Mouse (Mus musculus) hindbrain, embryonic 14.5 days (tissue): ENCODE data around the gene Gm4767. TPM values are rescaled to one million over a fixed set of nuclear protein-coding genes. Genes with fewer than 3 reads are reported as not detected.
A peak's percentile ranks its signal among the peaks of the same experiment; 100 is the strongest.
"Not testable (repeated sequence)": the region's sequence is repeated elsewhere in the genome, so short reads cannot be mapped to it uniquely, and the experiment has no call there.

Experiments used
- ATAC-seq: fragments of 200-750 bp; cut with Nextera tagmentation; 2 replicates; pipeline ENCODE4 v1.8.0; 2017; ENCODE audit warnings: moderate number of reproducible peaks, mild to moderate bottlenecking, moderate TSS enrichment, moderate library complexity; ENCODE audit not compliant: low FRiP score
- DNase-seq: peaks from one replicate; pipeline ENCODE4 v3.0.0-alpha.2; 2015; ENCODE audit warnings: low spot score
- H3K27ac ChIP-seq: fragments of 300-500 bp; sonication (generic); 2 replicates; pipeline ENCODE4 v1.5.1; 2014; ENCODE audit warnings: mild to moderate bottlenecking, moderate library complexity
- H3K27me3 ChIP-seq: fragments of 300-500 bp; sonication (generic); 2 replicates; pipeline ENCODE4 v1.6.1; 2014; ENCODE audit warnings: mild to moderate bottlenecking, low read length, mixed read lengths; ENCODE audit not compliant: control insufficient read depth, insufficient read depth
- H3K36me3 ChIP-seq: fragments of 300-500 bp; sonication (generic); replicated peaks from 2 replicates; pipeline ENCODE4 v1.6.1; 2014; ENCODE audit not compliant: control insufficient read depth, insufficient read depth
- H3K4me1 ChIP-seq: fragments of 300-500 bp; sonication (generic); replicated peaks from 2 replicates; pipeline ENCODE4 v1.6.1; 2014; ENCODE audit warnings: antibody characterized with exemption, low read length, mixed read lengths; ENCODE audit not compliant: control insufficient read depth, insufficient read depth
- H3K4me2 ChIP-seq: fragments of 300-500 bp; sonication (generic); replicated peaks from 2 replicates; pipeline ENCODE4 v1.6.1; 2014; ENCODE audit warnings: mild to moderate bottlenecking, moderate library complexity
- H3K4me3 ChIP-seq: fragments of 300-500 bp; sonication (generic); replicated peaks from 2 replicates; pipeline ENCODE4 v1.5.1; 2014; ENCODE audit warnings: mild to moderate bottlenecking, low read length
- H3K9ac ChIP-seq: fragments of 300-500 bp; sonication (generic); 2 replicates; pipeline ENCODE4 v1.6.1; 2014
- H3K9me3 ChIP-seq: fragments of 300-500 bp; sonication (generic); 2 replicates; pipeline ENCODE4 v1.6.1; 2016; ENCODE audit warnings: low read length; ENCODE audit not compliant: control insufficient read depth
- WGBS: fragments of 180-500 bp; shearing (Covaris S2); extraction: QIAGEN DNeasy Blood & Tissue Kit; methylation state at CpG from one replicate; pipeline ENCODE4 v1.1.7; 2014; 5-methylcytosine and 5-hydroxymethylcytosine counted together
- polyA plus RNA-seq: library from polyadenylated mRNA; unstranded; fragments of >200 nt; fragmentation: Nextera tagmentation; extraction: Ambion mirVana; gene quantifications from 2 replicates; pipeline ENCODE4 v1.2.1, GENCODE M21; 2014

The Gm4767 gene
- polyA plus RNA-seq = 3.5 and 4.0 TPM in 2 replicates

- WGBS = 41% methylated on average over 7 of the region's 20 CpGs
- H3K4me2 ChIP-seq, ATAC-seq, H3K27ac ChIP-seq, DNase-seq, H3K4me1 ChIP-seq, H3K4me3 ChIP-seq, H3K36me3 ChIP-seq, H3K27me3 ChIP-seq, H3K9ac ChIP-seq, H3K9me3 ChIP-seq: not testable (repeated sequence)
Observed at GRCm38 (mm10) chr10:81811899-81812298, at the start of gene Gm4767. Gene Gm4767, plus strand, starts transcription at chr10:81812186.

GRCm38 (mm10) chr10:81770506-81771403 is 41.2 kb upstream of the Gm4767 start, which contains the start of gene Gm3055:
Gene Gm3055, minus strand, starts transcription at chr10:81771161.
- ATAC-seq = peak; percentile 99

DNA sequence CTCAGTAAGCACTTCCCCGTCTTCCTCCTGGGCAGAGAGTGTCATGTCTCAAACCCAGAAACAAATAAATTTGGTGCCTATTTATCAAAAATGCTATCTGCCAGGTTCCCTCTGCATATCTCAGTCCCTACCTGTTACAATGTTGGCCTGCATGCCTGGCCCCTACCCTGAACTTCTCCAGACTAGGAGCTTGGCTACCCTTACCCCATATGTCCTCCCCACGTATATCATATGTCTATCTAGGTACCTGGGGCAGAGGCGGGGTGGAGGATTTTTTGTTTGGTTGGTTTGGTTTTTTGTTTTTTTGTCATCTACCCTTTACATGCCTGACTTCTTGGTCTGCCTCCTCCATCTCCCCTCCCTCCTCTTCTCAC is 40.6 kb upstream of the Gm4767 start:
- H3K4me2 ChIP-seq, H3K9me3 ChIP-seq, H3K27me3 ChIP-seq, H3K9ac ChIP-seq, H3K27ac ChIP-seq, H3K36me3 ChIP-seq, H3K4me1 ChIP-seq, DNase-seq, H3K4me3 ChIP-seq: not testable (repeated sequence)
- no CpG with 5 or more reads among the region's 3 CpGs for WGBS
- ATAC-seq = peak; percentile 56; the same call in 1 of the 2 replicates

More at GRCm38 (mm10) chr10:81770506-81771403, 41.2 kb upstream of the Gm4767 start, which contains the start of gene Gm3055:
- H3K27ac ChIP-seq, H3K36me3 ChIP-seq, H3K9me3 ChIP-seq, DNase-seq, H3K27me3 ChIP-seq, H3K4me3 ChIP-seq, H3K9ac ChIP-seq, H3K4me2 ChIP-seq, H3K4me1 ChIP-seq: not testable (repeated sequence)
- WGBS = no CpG with 5 or more reads among the region's 43 CpGs

- H3K4me1 ChIP-seq, H3K4me2 ChIP-seq, H3K27ac ChIP-seq, H3K36me3 ChIP-seq, H3K4me3 ChIP-seq, H3K9ac ChIP-seq, H3K9me3 ChIP-seq, DNase-seq, H3K27me3 ChIP-seq: not testable (repeated sequence)
- peak; percentile 53; the same call in 1 of the 2 replicates for ATAC-seq
- WGBS = no CpG with 5 or more reads among the region's 18 CpGs
Observed at GRCm38 (mm10) chr10:81846219-81846618, 34.2 kb downstream of the Gm4767 start.

GRCm38 (mm10) chr10:81863409-81864407 is 51.7 kb downstream of the Gm4767 start, which contains the start of gene Gm32687:
Gene Gm32687, plus strand, starts transcription at chr10:81863934.
- H3K4me2 ChIP-seq, H3K4me3 ChIP-seq: not testable (repeated sequence)
- 33% methylated on average over 4 of the region's 49 CpGs for WGBS

More at GRCm38 (mm10) chr10:81863409-81864407, 51.7 kb downstream of the Gm4767 start, which contains the start of gene Gm32687:
- not testable (repeated sequence) for H3K4me1 ChIP-seq, H3K9ac ChIP-seq, H3K27ac ChIP-seq, H3K36me3 ChIP-seq, H3K9me3 ChIP-seq, DNase-seq, H3K27me3 ChIP-seq
- peak; percentile 100 for ATAC-seq

Other genes with a start within 250 kb of the Gm4767 start
- gene Tle2, start 237.6 kb upstream of the Gm4767 start, polyA plus RNA-seq = 24.5 and 29.7 TPM in 2 replicates
- gene Tle6, start 211.1 kb upstream of the Gm4767 start, polyA plus RNA-seq = 4.2 and 4.8 TPM in 2 replicates
- gene BC025920, start 205.9 kb upstream of the Gm4767 start, polyA plus RNA-seq = 0.90 and 1.1 TPM in 2 replicates
- 39.9 and 42.1 TPM in 2 replicates for gene Sirt6, start 184.4 kb upstream of the Gm4767 start, polyA plus RNA-seq
- 11.8 and 12.6 TPM in 2 replicates for gene Ankrd24, start 183.6 kb upstream of the Gm4767 start, polyA plus RNA-seq
- 6.5 and 6.9 TPM in 2 replicates for gene Gm10778, start 163.1 kb upstream of the Gm4767 start, polyA plus RNA-seq
- gene Zfp433, start 107.4 kb upstream of the Gm4767 start, polyA plus RNA-seq = 19.2 and 20.5 TPM in 2 replicates
- 18.8 and 21.9 TPM in 2 replicates for gene Gm3055, start 41.0 kb upstream of the Gm4767 start, polyA plus RNA-seq
- gene Gm32687, start 51.7 kb downstream of the Gm4767 start, polyA plus RNA-seq = 13.0 and 13.6 TPM in 2 replicates
- gene Zfp781, start 118.3 kb downstream of the Gm4767 start, polyA plus RNA-seq = 9.4 and 12.8 TPM in 2 replicates
- 12.1 and 12.9 TPM in 2 replicates for gene Zfp873, start 235.9 kb downstream of the Gm4767 start, polyA plus RNA-seq